Mouse (Mus musculus): ENCODE data around the gene Slc39a10. TPM values are rescaled to one million over a fixed set of nuclear protein-coding genes. Genes with fewer than 3 reads are reported as not detected.

Gene Slc39a10
- 1 to 10 TPM; 5.6 to 9.3 TPM for total RNA-seq (2021)
- long read RNA-seq, experiment 1, full-length matches to known transcripts, result 3 of 5 reads
- long read RNA-seq, experiment 1, partial matches to known transcripts, result 0 of 5 reads
- long read RNA-seq, experiment 1, other reads (novel, unspliced or antisense), result 2 of 5 reads
- long read RNA-seq, experiment 2, full-length matches to known transcripts, result 5 of 7 reads
- long read RNA-seq, experiment 2, partial matches to known transcripts, result 1 of 7 reads
- long read RNA-seq, experiment 2, other reads (novel, unspliced or antisense), result 1 of 7 reads

- intact Hi-C loops (cut with DNase I; ENCODE audit: low total_unique reads), result no loop called here
- DNase-seq, result no peak
Observed at GRCm38 (mm10) chr1:46892752-46893151, at the start of gene Slc39a10. Gene Slc39a10, minus strand, starts transcription at chr1:46892852.

DNA sequence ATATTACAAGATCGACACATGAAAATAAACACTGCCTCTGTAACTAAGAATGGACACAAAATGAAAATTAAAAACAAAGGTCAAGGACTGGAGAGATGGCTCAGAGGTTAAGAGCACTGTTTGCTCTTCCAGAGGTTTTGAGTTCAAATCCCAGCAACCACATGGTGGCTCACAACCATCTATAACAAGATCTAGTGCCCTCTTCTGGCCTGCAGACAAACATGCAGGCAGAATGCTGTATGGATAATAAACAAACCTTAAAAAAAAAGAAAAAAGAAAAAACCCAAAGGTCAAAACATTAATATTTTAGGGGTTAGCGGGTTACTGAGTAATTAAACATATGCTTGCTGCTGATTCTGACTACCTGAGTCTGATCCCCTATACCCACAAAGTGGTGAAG lies 46.6 kb upstream of the Slc39a10 start:
- no peak for DNase-seq
- intact Hi-C loops (cut with DNase I; ENCODE audit: low total_unique reads), result no loop called here

DNA sequence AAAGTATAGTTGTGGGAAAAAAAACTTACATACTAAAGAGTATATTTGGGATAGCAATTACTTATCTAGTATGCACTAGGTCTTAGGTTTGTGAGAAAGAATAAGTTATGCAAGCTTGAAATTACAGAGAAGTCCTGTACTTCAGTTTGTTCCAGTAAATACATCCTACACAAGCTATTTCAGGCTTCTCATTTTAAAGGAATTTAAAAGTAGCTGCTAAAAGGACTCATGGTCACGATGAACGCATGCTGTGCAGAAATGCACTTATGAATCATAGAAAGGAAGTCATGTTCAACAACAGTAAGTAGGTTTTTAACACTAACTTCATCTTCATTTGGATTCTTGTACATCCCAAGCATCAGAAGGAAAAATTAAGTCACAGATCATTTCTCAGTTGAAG lies 45.0 kb upstream of the Slc39a10 start:
- no peak for DNase-seq
- intact Hi-C loops (cut with DNase I; ENCODE audit: low total_unique reads), result no loop called here

DNA sequence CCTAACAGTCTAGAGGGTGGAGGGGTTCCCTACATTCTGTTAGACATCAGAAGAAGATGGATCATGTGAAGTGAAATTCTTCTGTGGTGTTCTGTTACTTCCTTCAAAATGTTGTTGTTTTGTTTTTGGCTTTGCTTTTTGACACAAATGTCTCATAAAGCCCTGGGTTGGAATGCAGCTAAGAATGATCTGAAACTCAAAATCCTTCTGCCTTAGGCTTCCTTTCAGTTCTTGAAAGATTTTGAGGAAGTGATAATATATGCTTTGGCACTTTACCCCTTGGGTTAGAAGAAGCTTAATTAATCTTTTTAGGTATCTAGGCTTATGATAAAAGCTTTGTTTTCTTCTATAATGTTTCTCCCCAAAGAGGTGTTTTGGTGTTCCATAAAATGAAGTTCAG lies 34.5 kb upstream of the Slc39a10 start:
- DNase-seq, result no peak
- intact Hi-C loops (cut with DNase I; ENCODE audit: low total_unique reads), result no loop called here

GRCm38 (mm10) chr1:46926239-46926638 lies 33.6 kb upstream of the Slc39a10 start:
- no peak for DNase-seq
- intact Hi-C loops (cut with DNase I; ENCODE audit: low total_unique reads), result no loop called here

GRCm38 (mm10) chr1:46924992-46925391 lies 32.3 kb upstream of the Slc39a10 start:
- intact Hi-C loops (cut with DNase I; ENCODE audit: low total_unique reads), result no loop called here
- no peak for DNase-seq

- DNase-seq, result no peak
- intact Hi-C loops (cut with DNase I; ENCODE audit: low total_unique reads), result no loop called here
Observed at GRCm38 (mm10) chr1:46922904-46923303, 30.3 kb upstream of the Slc39a10 start.

DNA sequence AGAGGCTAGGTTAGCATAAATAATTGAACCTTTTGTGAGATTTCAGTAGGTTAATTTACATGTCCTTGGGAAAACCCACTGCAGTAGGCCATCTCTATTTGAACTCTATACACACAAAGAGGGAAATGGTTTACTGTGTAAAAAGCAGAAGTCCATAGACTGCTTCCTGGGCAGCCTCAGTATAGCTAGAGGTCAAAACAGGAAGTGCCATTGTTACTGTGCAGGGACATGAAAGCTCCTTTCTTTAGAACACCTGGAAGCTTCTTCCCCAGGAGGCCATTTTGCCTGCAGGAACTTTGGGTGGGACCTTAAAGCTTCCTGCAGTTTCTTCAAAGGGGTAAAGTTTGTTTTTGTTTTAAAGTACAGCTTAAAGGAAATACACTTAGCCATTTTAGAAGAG lies 29.0 kb upstream of the Slc39a10 start:
- DNase-seq, result no peak
- intact Hi-C loops (cut with DNase I; ENCODE audit: low total_unique reads), result no loop called here

- intact Hi-C loops (cut with DNase I; ENCODE audit: low total_unique reads), result no loop called here
- no peak for DNase-seq
Observed at GRCm38 (mm10) chr1:46916237-46916636, 23.6 kb upstream of the Slc39a10 start.

DNA sequence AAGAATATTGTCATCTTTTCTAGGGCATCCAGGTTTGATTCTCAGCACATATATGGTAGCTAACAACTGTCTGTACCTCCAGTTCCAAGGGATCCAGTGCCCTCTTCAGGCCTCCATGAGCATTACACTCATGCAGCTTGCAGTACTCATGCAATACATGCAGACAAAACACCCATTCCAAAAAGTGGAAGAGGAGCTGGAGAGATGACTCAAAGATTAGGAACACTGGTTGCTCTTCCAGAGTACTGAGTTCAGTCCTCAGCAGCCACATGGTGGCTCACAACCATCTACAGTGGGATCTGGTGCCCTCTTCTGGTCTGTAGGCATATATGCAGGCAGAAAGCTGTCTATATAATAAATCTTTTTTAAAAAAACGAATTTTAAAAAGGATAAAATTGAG lies 21.7 kb upstream of the Slc39a10 start:
- intact Hi-C loops (cut with DNase I; ENCODE audit: low total_unique reads), result no loop called here
- no peak for DNase-seq

DNA sequence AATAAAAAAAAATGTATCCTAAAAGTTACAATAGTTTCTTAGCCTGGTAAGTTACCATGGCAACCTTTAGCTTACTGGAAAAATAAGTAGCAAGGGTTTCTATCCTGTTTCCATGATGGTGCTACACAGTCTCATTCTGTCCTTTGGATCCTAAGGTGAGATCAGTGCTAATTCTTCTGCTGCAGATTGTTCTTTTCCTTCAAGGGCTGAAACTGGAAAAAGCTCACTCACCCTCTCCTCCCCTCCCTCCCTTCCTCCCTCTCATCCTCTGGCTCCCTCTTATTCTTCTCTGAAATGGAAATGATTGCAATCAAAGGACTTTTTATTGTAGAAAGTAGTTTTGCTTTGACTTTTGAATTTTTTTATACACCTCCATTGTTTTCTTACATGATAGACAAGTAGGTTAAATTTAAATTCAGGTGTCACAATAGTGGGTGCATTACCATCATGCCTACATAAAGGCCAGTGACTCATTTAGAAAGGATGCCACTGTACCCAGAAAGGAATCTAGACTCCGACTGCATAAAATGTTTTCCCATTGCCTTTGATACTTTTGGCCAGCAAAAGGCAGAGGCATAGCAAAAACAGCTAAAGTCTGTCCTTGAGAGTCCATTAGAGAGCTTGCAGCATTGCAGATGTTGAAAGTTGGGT lies 20.0 kb upstream of the Slc39a10 start:
- no peak for DNase-seq
- intact Hi-C loops (cut with DNase I; ENCODE audit: low total_unique reads), result no loop called here

DNA sequence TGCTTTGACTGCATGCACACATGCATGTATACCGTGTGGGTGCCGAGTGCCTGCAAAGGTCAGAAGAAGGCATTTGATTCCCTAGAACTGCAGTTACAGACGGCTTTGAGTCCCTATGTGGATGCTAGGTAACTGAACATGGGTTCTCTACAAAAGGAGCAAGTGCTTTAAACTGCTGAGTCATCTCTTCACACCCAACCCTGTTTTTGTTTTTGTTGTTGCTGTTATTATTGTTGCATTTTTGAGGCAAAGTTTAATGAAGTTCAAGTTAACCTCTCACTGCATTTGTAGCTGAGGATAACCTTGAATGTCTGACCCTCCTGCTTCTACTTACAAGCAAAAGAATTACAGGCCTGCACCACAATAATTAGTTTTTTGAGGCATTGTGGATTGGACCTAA lies 17.5 kb upstream of the Slc39a10 start:
- intact Hi-C loops (cut with DNase I; ENCODE audit: low total_unique reads), result no loop called here
- DNase-seq, result no peak

DNA sequence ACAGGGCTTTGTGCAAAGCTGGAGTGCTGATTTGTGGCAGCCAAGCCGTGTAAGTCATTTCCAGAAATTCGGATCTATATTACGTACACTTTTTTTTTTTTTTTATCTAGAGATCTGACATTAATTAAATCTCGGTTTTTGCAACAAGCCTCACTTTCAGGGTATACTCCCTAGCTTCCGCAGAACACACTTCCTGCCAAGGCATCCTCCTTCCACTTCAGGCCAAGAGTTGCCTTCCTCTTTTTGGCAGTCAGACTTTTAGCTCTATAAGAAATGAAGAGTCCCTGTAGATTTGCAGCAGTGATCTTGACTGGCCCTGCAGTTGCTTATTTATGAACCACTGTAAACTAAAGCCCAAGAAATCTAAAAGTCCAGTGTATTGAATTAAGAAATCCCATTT lies 13.1 kb upstream of the Slc39a10 start:
- intact Hi-C loops (cut with DNase I; ENCODE audit: low total_unique reads), result no loop called here
- DNase-seq, result no peak

- intact Hi-C loops (cut with DNase I; ENCODE audit: low total_unique reads), result no loop called here
- no peak for DNase-seq
Observed at GRCm38 (mm10) chr1:46902102-46902683, 9.5 kb upstream of the Slc39a10 start.

- intact Hi-C loops (cut with DNase I; ENCODE audit: low total_unique reads), result no loop called here
- no peak for DNase-seq
Observed at GRCm38 (mm10) chr1:46894281-46894842, 1.7 kb upstream of the Slc39a10 start.

- no peak for DNase-seq
- intact Hi-C loops (cut with DNase I; ENCODE audit: low total_unique reads), result no loop called here
Observed at GRCm38 (mm10) chr1:46888726-46889125, 3.9 kb downstream of the Slc39a10 start.

DNA sequence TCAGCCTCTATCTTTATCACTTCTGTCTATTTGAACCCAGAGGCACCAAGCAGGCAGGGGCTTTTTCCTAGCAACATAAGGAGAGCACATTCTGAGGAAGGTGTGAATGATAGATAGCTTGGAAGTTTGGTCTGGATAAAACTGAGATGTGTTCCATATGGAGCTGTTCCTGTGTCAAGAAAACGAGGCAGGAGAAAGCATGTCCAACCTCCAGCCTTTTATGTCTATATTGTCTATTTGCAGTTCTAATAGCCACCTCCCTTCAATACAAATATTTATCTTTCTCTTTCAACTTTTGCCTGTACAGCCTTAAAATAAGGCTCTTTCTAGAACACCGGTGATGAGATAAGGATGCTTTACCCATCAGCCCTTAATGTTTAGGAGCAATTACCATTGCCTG lies 4.3 kb downstream of the Slc39a10 start:
- no peak for DNase-seq
- intact Hi-C loops (cut with DNase I; ENCODE audit: low total_unique reads), result no loop called here

DNA sequence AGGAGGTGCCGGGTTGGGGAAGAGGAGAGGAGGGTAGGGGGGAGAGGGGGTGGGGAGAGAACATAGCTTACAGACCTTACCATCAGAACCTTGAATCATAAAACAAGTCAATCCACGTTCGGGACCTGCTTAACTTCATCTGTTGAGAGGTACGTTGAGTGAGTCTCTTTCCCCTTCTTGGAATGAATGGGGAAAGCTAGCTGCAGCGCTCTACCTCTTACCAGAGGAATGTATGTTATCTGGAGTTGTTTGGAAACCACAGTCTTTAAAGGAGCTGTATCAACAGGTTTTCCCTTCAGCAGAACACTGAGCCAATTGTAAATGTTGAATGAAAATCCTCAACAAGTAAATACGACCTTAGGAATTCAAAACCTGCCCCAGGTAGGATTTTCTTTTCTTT lies 4.7 kb downstream of the Slc39a10 start:
- no peak for DNase-seq
- intact Hi-C loops (cut with DNase I; ENCODE audit: low total_unique reads), result no loop called here

- intact Hi-C loops (cut with DNase I; ENCODE audit: low total_unique reads), result no loop called here
- no peak for DNase-seq
Observed at GRCm38 (mm10) chr1:46886091-46886490, 6.6 kb downstream of the Slc39a10 start.

- DNase-seq, result no peak
- intact Hi-C loops (cut with DNase I; ENCODE audit: low total_unique reads), result no loop called here
Observed at GRCm38 (mm10) chr1:46885231-46885630, 7.4 kb downstream of the Slc39a10 start.

DNA sequence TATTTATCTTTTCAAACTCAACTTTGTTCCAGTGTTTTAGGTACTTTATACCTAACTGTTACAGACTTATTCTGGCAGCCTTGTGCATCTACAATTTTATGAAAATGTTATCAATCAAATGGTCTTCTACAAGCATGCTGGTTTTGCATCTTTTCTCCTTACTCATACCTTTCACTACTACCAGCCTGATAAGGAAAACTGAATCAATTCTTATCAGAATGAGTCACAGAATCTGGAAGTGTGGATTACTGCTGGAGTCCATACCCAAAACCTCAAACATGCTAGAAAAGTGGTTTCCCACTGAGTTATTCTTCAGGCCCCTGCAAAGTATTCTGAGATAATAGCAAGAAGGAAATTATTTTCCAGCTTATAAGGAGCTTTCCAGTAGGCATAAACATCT lies 12.7 kb downstream of the Slc39a10 start:
- DNase-seq, result no peak
- intact Hi-C loops (cut with DNase I; ENCODE audit: low total_unique reads), result no loop called here

Measured in gastrocnemius, postnatal 14 days (tissue).